Mouse (Mus musculus) forebrain, embryonic 14.5 days (tissue): ENCODE measurements around the gene Gfpt1. TPM values are rescaled to one million over a fixed set of nuclear protein-coding genes. Genes with fewer than 3 reads are reported as not detected.
"Not testable (repeated sequence)": the region's sequence is repeated elsewhere in the genome, so short reads cannot be mapped to it uniquely, and the experiment has no call there.

ENCODE experiments used
- ATAC-seq: fragments of 200-750 bp; cut with Nextera tagmentation; 2 replicates; pipeline ENCODE4 v1.8.0; 2017; ENCODE audit warnings: mild to moderate bottlenecking, moderate library complexity
- DNase-seq: peaks from one replicate; pipeline ENCODE4 v3.0.0-alpha.2; 2015; ENCODE audit warnings: low spot score
- H3K27ac ChIP-seq: fragments of 300-500 bp; sonication (generic); 2 replicates; pipeline ENCODE4 v1.5.1; 2014; ENCODE audit warnings: low read depth, mild to moderate bottlenecking, control low read depth, low read length, moderate library complexity
- H3K27me3 ChIP-seq: fragments of 300-500 bp; sonication (generic); replicated peaks from 2 replicates; pipeline ENCODE4 v1.6.1; 2014; ENCODE audit warnings: low read length, control low read depth, mixed read lengths; ENCODE audit not compliant: control insufficient read depth, insufficient read depth
- H3K36me3 ChIP-seq: fragments of 300-500 bp; sonication (generic); 2 replicates; pipeline ENCODE4 v1.6.1; 2014; ENCODE audit warnings: low read length, control low read depth; ENCODE audit not compliant: control insufficient read depth, insufficient read depth
- H3K4me1 ChIP-seq: fragments of 300-500 bp; sonication (generic); 2 replicates; pipeline ENCODE4 v1.6.1; 2014; ENCODE audit warnings: antibody characterized with exemption, low read length, control low read depth; ENCODE audit not compliant: control insufficient read depth, insufficient read depth
- H3K4me2 ChIP-seq: fragments of 300-500 bp; sonication (generic); 2 replicates; pipeline ENCODE4 v1.6.1; 2014; ENCODE audit warnings: mild to moderate bottlenecking, control low read depth, low read length
- H3K4me3 ChIP-seq: fragments of 300-500 bp; sonication (generic); 2 replicates; pipeline ENCODE4 v1.5.1; 2014; ENCODE audit warnings: low read depth, low read length, control low read depth
- H3K9ac ChIP-seq: fragments of 300-500 bp; sonication (generic); 2 replicates; pipeline ENCODE4 v1.6.1; 2014; ENCODE audit warnings: mild to moderate bottlenecking, low read length, control low read depth, moderate library complexity
- H3K9me3 ChIP-seq: fragments of 300-500 bp; sonication (generic); replicated peaks from 2 replicates; pipeline ENCODE4 v1.6.1; 2016; ENCODE audit warnings: low read length, control low read depth, mixed read lengths; ENCODE audit not compliant: control insufficient read depth
- WGBS: fragments of 180-500 bp; shearing (Covaris S2); extraction: QIAGEN DNeasy Blood & Tissue Kit; methylation state at CpG from one replicate; pipeline ENCODE4 v1.1.7; 2014; 5-methylcytosine and 5-hydroxymethylcytosine counted together
- polyA plus RNA-seq: library from polyadenylated mRNA; unstranded; fragments of >200 nt; fragmentation: Nextera tagmentation; extraction: Ambion mirVana; gene quantifications from 2 replicates; pipeline ENCODE4 v1.2.1, GENCODE M21; 2014

Gfpt1 gene
- polyA plus RNA-seq, 1 experiment from 2014 or later: 18.2 TPM

GRCm38 (mm10) chr6:87048712-87049111, 6.1 kb downstream of the Gfpt1 start:
- WGBS: 96% methylated on average over 7 of the region's 7 CpGs

GRCm38 (mm10) chr6:87051886-87052425, 9.3 kb downstream of the Gfpt1 start:
- 94% methylated on average over 10 of the region's 10 CpGs for WGBS
- H3K9me3 ChIP-seq: no peaks in the 10 kb centered on the region
- no peaks in the 10 kb centered on the region for H3K4me1 ChIP-seq
- H3K36me3 ChIP-seq: peaks cover 47% of the 10 kb centered on the region
- H3K9ac ChIP-seq: no peak overlapping the region
- H3K4me3 ChIP-seq: no peak overlapping the region
- H3K4me2 ChIP-seq: no peak overlapping the region
- no peak overlapping the region for H3K27ac ChIP-seq
- ATAC-seq (no peak), DNase-seq (no peak)
- H3K27me3 ChIP-seq: no peaks in the 10 kb centered on the region

More at GRCm38 (mm10) chr6:87048712-87049111, 6.1 kb downstream of the Gfpt1 start:
- H3K4me2 ChIP-seq, H3K4me3 ChIP-seq, H3K4me1 ChIP-seq, H3K27me3 ChIP-seq, H3K9me3 ChIP-seq, DNase-seq, H3K9ac ChIP-seq, H3K27ac ChIP-seq, ATAC-seq: not testable (repeated sequence)
- H3K36me3 ChIP-seq: peaks cover 18% of the 10 kb centered on the region

GRCm38 (mm10) chr6:87054193-87054592, 11.5 kb downstream of the Gfpt1 start:
- Histone ChIP-seq H3K27ac (no peak overlapping the region), H3K9me3 (no peaks in the 10 kb centered on the region), H3K27me3 (no peaks in the 10 kb centered on the region), H3K4me3 (no peak overlapping the region), H3K4me2 (no peak overlapping the region), H3K36me3 (peaks cover 69% of the 10 kb centered on the region), H3K4me1 (no peaks in the 10 kb centered on the region), H3K9ac (no peak overlapping the region)
- no peak for ATAC-seq
- DNase-seq: no peak
- 93% methylated on average over 8 of the region's 8 CpGs for WGBS

DNA sequence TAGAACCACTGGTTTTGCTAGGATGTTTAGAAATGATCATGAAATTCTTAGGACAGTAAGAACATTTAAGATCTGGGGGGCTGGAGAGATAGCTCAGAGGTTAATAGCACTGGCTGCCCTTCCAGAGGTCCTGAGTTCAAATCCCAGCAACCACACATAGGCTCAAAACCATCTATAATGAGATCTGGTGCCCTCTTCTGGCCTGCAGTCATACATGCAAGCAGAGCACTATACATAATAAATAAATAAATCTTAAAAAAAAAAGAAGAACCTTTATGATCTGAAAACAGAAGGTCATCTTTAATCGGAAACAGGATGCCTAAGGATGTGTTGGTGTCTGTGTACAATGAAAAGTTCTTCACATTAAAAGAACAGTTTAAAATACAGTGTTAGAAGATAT, 17.1 kb downstream of the Gfpt1 start:
- WGBS: 95% methylated on average over 1 of the region's 1 CpGs
- ATAC-seq: no peak
- no peaks in the 10 kb centered on the region for H3K4me1 ChIP-seq

GRCm38 (mm10) chr6:87063586-87063985, 20.9 kb downstream of the Gfpt1 start:
- no peak for DNase-seq
- H3K27me3 ChIP-seq: no peaks in the 10 kb centered on the region
- no peaks in the 10 kb centered on the region for H3K9me3 ChIP-seq
- H3K4me1 ChIP-seq: no peaks in the 10 kb centered on the region
- no peak overlapping the region for H3K4me3 ChIP-seq
- H3K36me3 ChIP-seq: peaks cover 70% of the 10 kb centered on the region
- no peak overlapping the region for H3K27ac ChIP-seq
- no peak for ATAC-seq
- 94% methylated on average over 4 of the region's 4 CpGs for WGBS
- no peak overlapping the region for H3K9ac ChIP-seq
- no peak overlapping the region for H3K4me2 ChIP-seq

More for the DNA sequence above, 17.1 kb downstream of the Gfpt1 start:
- no peak for DNase-seq
- Histone ChIP-seq H3K9ac (no peak overlapping the region), H3K27me3 (no peaks in the 10 kb centered on the region), H3K4me2 (no peak overlapping the region), H3K27ac (no peak overlapping the region), H3K9me3 (no peaks in the 10 kb centered on the region), H3K4me3 (no peak overlapping the region), H3K36me3 (peaks cover 73% of the 10 kb centered on the region)

- no peak overlapping the region for H3K4me2 ChIP-seq
- H3K36me3 ChIP-seq: peaks cover 84% of the 10 kb centered on the region
- no peaks in the 10 kb centered on the region for H3K27me3 ChIP-seq
- ATAC-seq (no peak), DNase-seq (no peak)
- H3K4me3 ChIP-seq: no peak overlapping the region
- no peaks in the 10 kb centered on the region for H3K9me3 ChIP-seq
- H3K27ac ChIP-seq: no peak overlapping the region
- no peaks in the 10 kb centered on the region for H3K4me1 ChIP-seq
- 86% methylated on average over 2 of the region's 2 CpGs for WGBS
- no peak overlapping the region for H3K9ac ChIP-seq
These were observed 25.6 kb downstream of the Gfpt1 start for GRCm38 (mm10) chr6:87068209-87068608.

DNA sequence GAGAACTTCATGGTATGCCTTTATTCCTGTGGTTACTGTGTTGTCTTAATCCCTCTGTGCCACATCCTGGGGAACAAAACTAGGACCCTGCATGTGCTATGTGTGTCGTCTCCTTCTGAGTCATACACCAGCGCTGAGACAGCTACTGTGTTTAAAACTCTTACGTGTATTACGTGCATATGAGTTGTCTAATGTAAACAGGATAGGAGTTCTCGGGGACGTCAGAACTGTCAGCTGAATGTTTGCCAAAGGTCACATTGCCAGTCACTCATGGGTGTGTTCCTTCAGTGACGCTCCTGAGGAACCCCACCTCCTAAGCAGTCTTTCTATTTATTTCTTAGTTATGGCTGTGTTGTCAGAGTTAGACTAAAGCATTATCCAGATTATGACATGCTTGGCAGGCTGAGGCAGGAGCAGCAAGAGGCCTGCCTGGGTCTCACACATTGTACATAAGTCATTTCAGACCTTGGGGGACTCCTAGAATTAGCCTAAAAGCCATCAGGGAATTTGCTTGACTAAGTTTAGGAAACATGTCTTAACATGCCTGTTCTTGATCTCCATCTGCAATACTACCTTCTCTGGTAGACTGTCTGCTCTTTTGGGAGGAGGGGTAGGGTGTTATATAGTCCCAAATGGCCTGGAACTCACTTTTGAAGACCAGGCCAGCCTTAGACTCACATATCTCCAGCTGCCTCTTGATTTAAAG, 26.7 kb downstream of the Gfpt1 start:
- ATAC-seq: no peak
- Histone ChIP-seq H3K27ac (no peak overlapping the region), H3K36me3 (peaks cover 86% of the 10 kb centered on the region), H3K4me2 (no peak overlapping the region), H3K9me3 (no peaks in the 10 kb centered on the region), H3K27me3 (no peaks in the 10 kb centered on the region), H3K4me1 (no peaks in the 10 kb centered on the region), H3K9ac (no peak overlapping the region), H3K4me3 (no peak overlapping the region)
- WGBS: 90% methylated on average over 7 of the region's 7 CpGs
- DNase-seq: no peak

- ATAC-seq (no peak), DNase-seq (no peak)
- Histone ChIP-seq H3K9me3 (no peaks in the 10 kb centered on the region), H3K27me3 (no peaks in the 10 kb centered on the region), H3K4me3 (no peak overlapping the region), H3K9ac (no peak overlapping the region), H3K4me1 (no peaks in the 10 kb centered on the region), H3K27ac (no peak overlapping the region), H3K36me3 (peaks cover 80% of the 10 kb centered on the region), H3K4me2 (no peak overlapping the region)
- WGBS: 91% methylated on average over 4 of the region's 4 CpGs
These were observed 28.0 kb downstream of the Gfpt1 start for GRCm38 (mm10) chr6:87070641-87071040.

DNA sequence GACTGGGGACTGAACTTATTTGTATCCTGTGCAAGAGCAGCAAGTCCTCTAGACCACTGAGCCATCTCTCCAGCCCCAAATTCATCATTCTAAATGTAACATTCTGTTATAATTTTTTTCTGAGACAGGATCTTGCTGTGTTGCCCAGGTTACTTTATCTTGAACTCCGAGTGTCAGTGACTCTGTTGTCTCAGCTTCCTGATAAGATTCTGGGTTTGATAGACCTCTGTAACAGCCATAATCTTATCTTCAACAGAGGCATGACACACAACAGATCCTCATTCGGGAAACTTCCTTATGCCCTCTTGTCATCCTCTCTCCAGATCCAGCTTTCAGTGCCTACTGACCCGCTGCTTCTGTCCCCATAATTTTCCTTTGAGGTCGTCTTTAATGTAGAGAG, 30.1 kb downstream of the Gfpt1 start:
- DNase-seq: no peak
- H3K4me1 ChIP-seq: no peaks in the 10 kb centered on the region
- WGBS: 91% methylated on average over 4 of the region's 4 CpGs
- H3K27me3 ChIP-seq: no peaks in the 10 kb centered on the region
- ATAC-seq: no peak
- H3K9me3 ChIP-seq: no peaks in the 10 kb centered on the region
- H3K36me3 ChIP-seq: peaks cover 78% of the 10 kb centered on the region
- H3K4me3 ChIP-seq: no peak overlapping the region
- H3K4me2 ChIP-seq: no peak overlapping the region
- no peak overlapping the region for H3K9ac ChIP-seq
- no peak overlapping the region for H3K27ac ChIP-seq
